Mouse (Mus musculus): ENCODE data around the gene Olfr366.

- TF ChIP-seq CTCF (IDR thresholded peaks at IDR 0.05; ENCODE audit: low read depth) (no peak), EP300 (IDR thresholded peaks at IDR 0.05; ENCODE audit: low read depth) (no peak)
Measured at GRCm38 (mm10) chr2:37211274-37211673, at the start of gene Olfr366.
